Mouse (Mus musculus): ENCODE data around the gene Btbd10. TPM values are rescaled to one million over a fixed set of nuclear protein-coding genes. Genes with fewer than 3 reads are reported as not detected.

The Btbd10 gene
- 2.0 and 2.9 TPM in 2 replicates for polyA plus RNA-seq (2012; rRNA removed)

DNA sequence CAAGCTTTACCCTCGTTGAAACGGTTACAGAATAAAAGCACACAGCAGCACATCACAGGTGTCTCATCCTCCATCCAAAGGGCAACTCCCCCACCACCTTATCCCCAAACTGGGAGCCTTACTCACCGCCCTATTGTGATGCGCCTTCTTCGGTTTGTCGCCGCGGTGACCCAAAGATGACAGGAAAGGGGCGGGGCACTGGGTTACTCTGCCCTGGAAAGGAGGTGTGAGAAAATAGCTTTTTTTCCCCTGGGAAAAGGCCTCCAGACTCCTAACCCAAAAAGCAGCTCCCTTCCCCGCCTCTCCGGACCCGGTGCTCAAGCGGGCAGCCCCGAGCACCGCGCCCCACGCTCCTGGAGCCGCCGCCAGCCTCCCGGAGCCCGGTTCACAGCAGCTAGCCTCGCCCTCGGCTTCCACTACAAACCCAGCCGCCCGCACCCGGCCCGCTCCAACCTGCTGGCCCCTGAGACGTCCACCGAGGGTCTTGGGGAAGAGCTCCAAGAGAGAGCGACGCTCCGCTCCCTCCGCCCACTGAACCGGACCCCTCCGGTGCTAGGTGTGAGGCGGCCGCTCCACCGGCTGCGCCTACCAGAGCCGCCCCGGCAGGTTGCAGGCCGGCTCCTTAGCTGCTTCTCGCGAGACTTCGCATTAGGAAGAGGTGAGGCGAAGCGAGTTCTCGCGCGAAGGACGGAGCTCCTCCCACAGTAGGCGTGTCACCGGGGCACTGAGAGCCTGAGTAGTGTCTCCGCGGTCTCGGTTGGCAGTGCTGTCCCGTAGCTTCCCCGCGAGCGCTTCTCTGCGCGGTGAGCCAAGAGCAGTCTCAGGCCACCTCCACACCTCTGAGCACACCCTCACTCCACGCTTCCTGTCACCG, at the start of gene Btbd10:
Gene Btbd10 (minus strand): TSS at position 647 of the 874 bp plus-strand sequence.
- 0 out of 2 replicates have a peak, but pooled peaks cover 2% of the 10 kb centered on the region for H3K4me1 ChIP-seq (ENCODE audit: control insufficient read depth, insufficient read depth, insufficient read length, low read length)
- H3K27me3 ChIP-seq (ENCODE audit: control insufficient read depth, insufficient read depth, low read length): no peaks in the 10 kb centered on the region
- peak; percentile 81; the same call in 1 of the 2 replicates for TF ChIP-seq POLR2A (IDR thresholded peaks at IDR 0.05; ENCODE audit: low read depth, low read length)
- no peak for TF ChIP-seq CTCF (IDR thresholded peaks at IDR 0.05; ENCODE audit: extremely low read depth, insufficient read length, insufficient replicate concordance, low read depth, low read length)
- H3K36me3 ChIP-seq (ENCODE audit: control insufficient read depth, insufficient read depth, low read length): no peaks in the 10 kb centered on the region; the same call in 1 of the 2 replicates
- peak within 1 kb of the TSS; percentile 26 for H3K27ac ChIP-seq (ENCODE audit: insufficient read depth, low read depth, low read length)
- H3K4me3 ChIP-seq (ENCODE audit: low read depth, low read length): peak within 1 kb of the TSS; percentile 85
- under 1% methylated on average over 63 of the region's 64 CpGs for WGBS

DNA sequence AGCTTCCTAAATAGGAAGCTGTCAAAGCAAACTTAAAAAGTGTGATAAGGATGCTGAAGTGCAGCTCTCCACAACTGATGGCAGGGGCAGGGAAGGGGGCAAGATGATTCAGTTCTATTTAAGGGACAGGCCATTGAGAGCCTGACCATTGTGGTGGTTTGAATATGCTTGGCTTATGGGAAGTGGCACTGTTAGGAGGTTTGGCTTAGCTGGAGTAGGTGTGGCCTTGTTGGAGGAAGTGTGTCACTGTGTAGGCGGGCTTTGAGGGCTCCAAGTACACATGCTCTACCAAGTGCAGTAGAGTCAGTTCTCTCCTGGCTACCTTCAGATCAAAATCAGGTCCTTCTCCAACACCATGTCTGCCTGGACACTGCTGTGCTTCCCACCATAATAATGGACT, 47.3 kb upstream of the Btbd10 start:
- no peaks in the 10 kb centered on the region for H3K27me3 ChIP-seq (ENCODE audit: control insufficient read depth, insufficient read depth, low read length)
- peaks cover 6% of the 10 kb centered on the region; the same call in 1 of the 2 replicates for H3K4me1 ChIP-seq (ENCODE audit: control insufficient read depth, insufficient read depth, insufficient read length, low read length)
- 88% methylated on average over 1 of the region's 1 CpGs for WGBS
- H3K27ac ChIP-seq (ENCODE audit: insufficient read depth, low read depth, low read length): no peak overlapping the region
- TF ChIP-seq CTCF (IDR thresholded peaks at IDR 0.05; ENCODE audit: extremely low read depth, insufficient read length, insufficient replicate concordance, low read depth, low read length): no peak
- no peak for TF ChIP-seq POLR2A (IDR thresholded peaks at IDR 0.05; ENCODE audit: low read depth, low read length)
- H3K4me3 ChIP-seq (ENCODE audit: low read depth, low read length): no peak overlapping the region
- H3K36me3 ChIP-seq (ENCODE audit: control insufficient read depth, insufficient read depth, low read length): no peaks in the 10 kb centered on the region

DNA sequence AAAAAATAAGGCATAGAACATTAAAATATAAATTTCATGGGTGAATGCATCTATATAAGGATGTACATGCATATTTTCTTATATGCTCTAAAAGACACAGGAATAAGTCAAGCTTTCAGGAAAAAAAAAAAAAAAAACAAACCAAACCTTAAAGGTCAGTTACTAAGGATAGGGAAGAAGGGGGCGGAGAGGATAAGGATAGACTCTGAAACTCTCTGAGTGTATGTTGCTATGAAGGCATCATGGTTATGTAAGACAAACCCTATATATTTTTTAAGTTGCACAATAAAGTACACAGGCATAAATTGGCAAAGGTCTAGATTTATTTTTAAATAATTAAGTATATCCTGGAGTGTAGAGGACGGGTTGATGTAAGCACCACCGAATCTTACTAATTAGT, 46.1 kb upstream of the Btbd10 start:
- 89% methylated on average over 3 of the region's 3 CpGs for WGBS
- TF ChIP-seq POLR2A (IDR thresholded peaks at IDR 0.05; ENCODE audit: low read depth, low read length) (no peak), CTCF (IDR thresholded peaks at IDR 0.05; ENCODE audit: extremely low read depth, insufficient read length, insufficient replicate concordance, low read depth, low read length) (no peak)

DNA sequence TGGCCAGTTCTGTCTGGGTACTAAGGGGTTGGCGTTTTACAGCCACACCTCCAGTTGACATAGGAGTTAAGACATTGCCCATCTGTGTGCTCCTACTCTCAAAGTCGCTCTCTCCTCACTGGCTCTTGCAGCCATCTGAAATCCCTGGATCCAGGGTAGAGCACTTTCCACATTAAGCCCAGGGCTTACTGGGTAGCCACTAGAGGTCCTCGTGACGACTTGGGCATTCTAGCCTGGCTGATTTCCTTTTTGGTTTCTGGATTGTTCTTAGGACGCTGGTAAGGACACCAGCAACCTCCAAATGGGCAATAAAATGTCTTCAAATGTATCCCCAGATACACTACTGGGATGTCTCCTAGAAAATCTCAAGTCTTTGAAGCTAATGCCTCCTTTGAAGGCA, 39.5 kb upstream of the Btbd10 start:
- no peak overlapping the region for H3K4me3 ChIP-seq (ENCODE audit: low read depth, low read length)
- H3K4me1 ChIP-seq (ENCODE audit: control insufficient read depth, insufficient read depth, insufficient read length, low read length): no peaks in the 10 kb centered on the region
- WGBS: 39% methylated on average over 5 of the region's 5 CpGs

More for the DNA sequence above, 46.1 kb upstream of the Btbd10 start:
- peaks cover 6% of the 10 kb centered on the region; the same call in 1 of the 2 replicates for H3K4me1 ChIP-seq (ENCODE audit: control insufficient read depth, insufficient read depth, insufficient read length, low read length)
- no peak overlapping the region for H3K27ac ChIP-seq (ENCODE audit: insufficient read depth, low read depth, low read length)
- H3K27me3 ChIP-seq (ENCODE audit: control insufficient read depth, insufficient read depth, low read length): no peaks in the 10 kb centered on the region
- H3K36me3 ChIP-seq (ENCODE audit: control insufficient read depth, insufficient read depth, low read length): no peaks in the 10 kb centered on the region
- no peak overlapping the region for H3K4me3 ChIP-seq (ENCODE audit: low read depth, low read length)

DNA sequence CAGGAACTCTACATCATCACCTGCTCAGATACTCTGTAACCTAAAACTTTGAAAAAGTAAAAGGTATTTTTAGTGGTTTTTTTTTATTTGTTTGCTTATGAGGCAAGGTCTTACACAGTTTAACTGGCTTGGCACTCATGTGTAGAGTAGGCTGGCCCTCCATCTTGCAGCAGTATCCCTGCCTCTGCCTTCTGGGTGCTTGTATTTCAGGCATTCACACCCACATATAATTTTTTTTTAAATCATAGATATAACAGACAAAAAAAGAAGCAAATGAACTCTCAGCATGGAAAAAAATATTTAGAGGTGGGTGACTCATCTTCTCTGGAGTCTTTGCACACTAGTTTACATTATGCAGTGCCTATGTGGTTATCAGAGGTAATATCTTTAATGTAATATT, 28.9 kb upstream of the Btbd10 start:
- TF ChIP-seq CTCF (IDR thresholded peaks at IDR 0.05; ENCODE audit: extremely low read depth, insufficient read length, insufficient replicate concordance, low read depth, low read length): no peak
- TF ChIP-seq POLR2A (IDR thresholded peaks at IDR 0.05; ENCODE audit: low read depth, low read length): no peak
- Histone ChIP-seq H3K4me3 (ENCODE audit: low read depth, low read length) (no peak overlapping the region), H3K27me3 (ENCODE audit: control insufficient read depth, insufficient read depth, low read length) (no peaks in the 10 kb centered on the region), H3K4me1 (ENCODE audit: control insufficient read depth, insufficient read depth, insufficient read length, low read length) (no peaks in the 10 kb centered on the region), H3K27ac (ENCODE audit: insufficient read depth, low read depth, low read length) (no peak overlapping the region), H3K36me3 (ENCODE audit: control insufficient read depth, insufficient read depth, low read length) (no peaks in the 10 kb centered on the region)

More for the DNA sequence above, 39.5 kb upstream of the Btbd10 start:
- no peak overlapping the region for H3K27ac ChIP-seq (ENCODE audit: insufficient read depth, low read depth, low read length)
- no peaks in the 10 kb centered on the region for H3K36me3 ChIP-seq (ENCODE audit: control insufficient read depth, insufficient read depth, low read length)
- no peaks in the 10 kb centered on the region for H3K27me3 ChIP-seq (ENCODE audit: control insufficient read depth, insufficient read depth, low read length)
- TF ChIP-seq CTCF (IDR thresholded peaks at IDR 0.05; ENCODE audit: extremely low read depth, insufficient read length, insufficient replicate concordance, low read depth, low read length) (no peak), POLR2A (IDR thresholded peaks at IDR 0.05; ENCODE audit: low read depth, low read length) (no peak)

DNA sequence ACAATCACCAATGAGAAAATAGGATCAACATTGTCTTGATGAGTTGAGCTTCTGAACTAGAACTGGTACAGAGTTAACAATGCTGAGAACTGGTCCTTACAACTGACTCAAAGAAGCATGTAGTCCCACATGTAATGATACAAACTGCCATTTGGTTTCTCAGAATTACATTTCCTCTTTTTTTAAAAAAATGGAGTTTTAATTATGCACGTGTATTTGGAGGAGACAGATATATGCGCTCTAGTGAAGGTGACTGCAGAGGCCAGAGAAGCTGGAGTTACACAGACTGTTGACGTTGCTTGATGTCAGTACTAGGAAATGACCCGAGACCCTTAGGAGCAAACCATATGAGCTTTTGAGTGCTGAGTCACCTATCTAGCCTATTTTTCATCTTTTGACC, 27.5 kb upstream of the Btbd10 start:
- H3K36me3 ChIP-seq (ENCODE audit: control insufficient read depth, insufficient read depth, low read length): no peaks in the 10 kb centered on the region
- no peaks in the 10 kb centered on the region for H3K27me3 ChIP-seq (ENCODE audit: control insufficient read depth, insufficient read depth, low read length)
- no peak overlapping the region for H3K4me3 ChIP-seq (ENCODE audit: low read depth, low read length)
- no peak for TF ChIP-seq CTCF (IDR thresholded peaks at IDR 0.05; ENCODE audit: extremely low read depth, insufficient read length, insufficient replicate concordance, low read depth, low read length)
- TF ChIP-seq POLR2A (IDR thresholded peaks at IDR 0.05; ENCODE audit: low read depth, low read length): no peak
- 76% methylated on average over 4 of the region's 4 CpGs for WGBS
- no peaks in the 10 kb centered on the region for H3K4me1 ChIP-seq (ENCODE audit: control insufficient read depth, insufficient read depth, insufficient read length, low read length)
- H3K27ac ChIP-seq (ENCODE audit: insufficient read depth, low read depth, low read length): no peak overlapping the region

DNA sequence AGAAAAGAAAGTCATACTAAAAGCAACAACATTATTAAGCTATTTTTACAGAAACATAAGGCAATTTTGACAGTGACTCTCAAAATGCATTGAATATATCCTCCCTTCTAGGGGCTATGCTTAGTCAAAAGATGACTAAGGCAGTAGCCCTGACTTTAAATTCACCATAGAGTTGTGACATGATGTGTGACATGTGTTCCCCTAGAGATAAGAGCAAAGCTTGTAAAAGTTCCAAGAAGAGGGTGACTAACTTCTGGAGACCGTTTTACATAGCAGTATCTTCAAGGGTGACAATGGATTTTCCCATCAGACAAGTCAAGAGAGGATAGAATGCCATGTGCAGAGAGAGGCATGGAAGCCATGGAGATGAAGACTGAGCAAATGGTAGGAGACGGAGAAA, 22.4 kb upstream of the Btbd10 start:
- Histone ChIP-seq H3K4me1 (ENCODE audit: control insufficient read depth, insufficient read depth, insufficient read length, low read length) (no peaks in the 10 kb centered on the region), H3K27ac (ENCODE audit: insufficient read depth, low read depth, low read length) (no peak overlapping the region), H3K36me3 (ENCODE audit: control insufficient read depth, insufficient read depth, low read length) (no peaks in the 10 kb centered on the region), H3K27me3 (ENCODE audit: control insufficient read depth, insufficient read depth, low read length) (peaks cover 2% of the 10 kb centered on the region; the same call in 1 of the 2 replicates), H3K4me3 (ENCODE audit: low read depth, low read length) (no peak overlapping the region)
- no peak for TF ChIP-seq POLR2A (IDR thresholded peaks at IDR 0.05; ENCODE audit: low read depth, low read length)
- TF ChIP-seq CTCF (IDR thresholded peaks at IDR 0.05; ENCODE audit: extremely low read depth, insufficient read length, insufficient replicate concordance, low read depth, low read length): no peak
- 74% methylated on average over 2 of the region's 2 CpGs for WGBS
